Mouse (Mus musculus) cerebellum, adult 11 months (tissue): Measurements from ENCODE around the gene Surf2.

Experiments used
- DNase-seq: peaks from one replicate; pipeline ENCODE4 v3.0.0; 2022

Gene Surf2

DNA sequence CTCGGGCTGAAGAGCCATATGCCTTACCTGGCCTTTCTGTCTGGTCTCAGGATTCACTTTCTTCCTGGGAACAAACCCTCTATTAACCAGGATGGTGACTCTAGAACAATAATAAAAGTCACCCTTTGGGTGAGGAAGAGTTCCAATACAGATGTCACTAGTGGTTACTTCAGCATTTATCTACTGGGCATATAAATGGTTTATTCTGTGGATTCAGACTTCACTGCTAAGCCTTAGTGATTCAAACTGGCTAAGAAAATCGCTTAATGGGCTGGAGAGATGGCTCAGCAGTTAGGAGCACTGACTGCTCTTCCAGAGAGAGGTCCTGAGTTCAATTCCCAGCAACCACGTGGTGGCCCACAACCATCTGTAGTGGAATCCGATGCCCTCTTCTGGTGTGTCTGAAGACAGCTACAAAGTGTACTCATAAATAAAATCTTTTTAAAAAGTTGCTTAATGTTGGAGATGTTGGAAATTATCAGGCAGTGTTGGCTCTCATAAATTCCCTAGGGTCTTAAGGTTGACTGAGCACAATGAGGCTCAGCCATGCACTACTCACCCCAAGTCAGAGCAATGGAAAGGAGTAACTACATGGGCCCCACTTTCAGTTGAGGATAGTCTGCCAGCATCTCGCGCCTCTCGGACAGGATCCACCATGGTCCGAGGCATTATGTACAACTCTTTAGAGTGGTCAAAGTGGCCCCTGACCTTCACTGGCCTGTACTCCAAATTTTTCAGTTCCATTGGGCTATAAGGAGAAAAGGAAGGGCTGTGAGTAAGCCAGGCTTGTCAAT is 1.8 kb upstream of the Surf2 start:
- no peak for DNase-seq

DNA sequence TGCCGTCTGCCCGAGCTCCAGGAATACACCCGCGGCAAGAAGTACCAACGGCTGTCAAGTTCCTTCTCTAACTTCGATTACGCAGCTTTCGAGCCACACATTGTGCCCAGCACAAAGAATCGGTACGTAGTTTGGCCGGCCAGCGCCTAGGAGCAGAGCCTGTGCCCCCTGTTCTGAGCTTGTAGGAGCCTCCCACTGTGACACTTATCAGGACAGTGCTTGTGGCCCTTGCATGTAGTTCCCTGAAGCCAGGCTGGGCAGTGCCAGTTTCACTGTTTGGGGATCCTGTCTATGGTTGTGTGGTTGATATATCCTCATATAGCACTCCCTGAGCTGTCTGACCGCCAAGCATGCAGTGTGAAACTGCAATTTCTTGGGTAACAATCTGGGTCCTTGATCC is 571 bp downstream of the Surf2 start:
- DNase-seq, result no peak

DNA sequence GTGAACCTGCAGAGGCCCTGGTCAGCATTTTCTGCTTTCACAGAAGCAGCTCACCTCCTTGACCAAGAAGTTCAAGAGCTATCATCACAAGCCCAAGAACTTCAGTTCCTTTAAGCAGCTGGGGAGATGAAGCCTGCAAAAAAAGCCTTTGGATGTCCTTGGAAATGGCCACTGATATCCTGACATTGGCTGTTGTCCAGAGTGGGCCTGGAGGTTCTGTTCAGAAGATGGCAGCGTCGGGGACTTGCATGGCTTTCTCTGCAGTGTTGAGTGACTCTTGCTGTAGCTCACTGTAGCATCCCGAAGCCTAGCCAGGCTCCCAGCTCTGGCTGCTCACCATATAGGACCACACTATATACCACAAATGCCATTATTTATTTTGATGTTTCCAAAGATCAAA is 3.5 kb downstream of the Surf2 start:
- DNase-seq, result no peak

DNA sequence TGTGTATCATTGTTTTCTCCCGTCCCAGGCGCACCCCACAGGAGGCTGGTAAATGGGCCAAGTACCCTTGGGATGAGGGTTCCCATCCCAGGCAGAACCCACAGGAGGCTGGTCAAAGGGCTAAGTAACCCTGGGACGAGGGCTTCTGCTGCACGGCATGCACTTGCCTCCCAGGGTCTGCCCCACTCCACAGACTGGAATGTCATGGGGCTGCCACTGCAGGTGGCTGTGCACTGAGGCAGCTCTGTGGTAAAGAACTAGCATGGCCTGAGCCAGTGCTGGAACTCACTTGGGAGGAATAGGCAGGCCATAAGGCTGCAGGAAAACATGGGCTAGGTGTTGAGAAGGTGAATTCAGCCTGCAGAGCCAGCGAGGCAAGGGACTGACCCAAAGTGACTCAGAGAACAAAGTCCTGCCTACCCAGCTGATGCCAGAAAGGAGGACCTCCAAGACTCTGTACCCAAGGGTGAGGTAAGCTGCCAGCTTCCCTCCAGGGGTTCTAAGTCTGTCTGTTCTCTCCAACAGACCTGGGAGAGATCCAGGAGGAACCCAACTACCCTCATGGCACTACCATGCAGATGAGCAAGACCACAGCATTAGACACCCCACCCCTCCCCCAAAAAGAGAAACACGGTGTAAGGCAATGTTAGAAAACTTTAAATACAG is 4.2 kb downstream of the Surf2 start:
- DNase-seq, result no peak

DNA sequence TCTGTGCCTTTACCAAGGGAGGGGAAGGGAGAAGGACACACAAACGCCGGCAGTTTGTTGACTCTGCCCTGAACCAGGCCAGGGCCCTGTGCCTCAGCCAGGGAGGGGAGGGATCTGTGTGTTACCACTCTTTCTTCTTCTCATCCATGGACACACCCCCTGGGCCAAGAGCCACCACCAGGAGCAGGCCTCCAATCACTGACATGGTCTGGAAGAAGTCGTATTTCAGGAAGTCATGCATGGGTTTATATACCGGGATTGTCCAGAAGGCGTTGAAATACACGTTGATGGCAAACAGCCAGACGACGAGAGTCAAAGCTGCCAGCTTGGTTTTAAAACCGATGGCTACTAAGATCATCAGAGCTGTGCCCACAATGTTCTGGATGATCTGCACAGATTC is 5.6 kb downstream of the Surf2 start:
- DNase-seq, result no peak

DNA sequence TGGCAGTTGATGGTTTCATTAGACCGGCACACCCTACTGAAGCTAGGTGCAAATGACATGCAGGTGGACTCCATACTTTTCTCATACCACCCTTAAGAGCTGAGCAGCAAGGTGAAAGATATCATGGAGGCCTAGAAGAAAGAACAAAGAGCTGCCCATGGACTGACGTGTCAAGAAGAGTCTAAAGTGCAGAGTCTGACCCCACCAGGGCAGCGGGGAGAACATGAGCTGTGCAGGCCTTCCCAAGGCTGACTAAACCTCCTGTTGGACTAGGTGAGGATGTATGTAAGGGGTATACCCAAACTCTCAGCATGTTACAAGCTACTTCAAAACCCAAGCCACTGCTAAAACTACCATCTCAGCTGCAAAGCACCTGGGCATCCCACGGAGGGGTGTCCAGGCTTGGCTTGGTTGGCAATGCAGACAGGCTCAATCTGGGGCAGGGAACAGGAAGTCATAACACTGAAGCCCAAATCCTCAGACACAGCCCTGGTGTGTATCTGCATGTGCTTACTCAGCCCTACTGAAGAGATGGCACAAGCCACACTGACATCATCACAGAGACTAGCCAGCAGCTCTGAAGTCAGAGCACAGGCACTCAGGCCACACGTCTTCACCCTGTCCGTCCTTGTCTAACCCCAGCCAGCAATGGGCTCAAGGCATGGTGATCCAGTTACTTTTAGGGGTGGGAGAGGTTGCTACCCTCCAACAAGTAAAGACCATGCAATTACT is 11.7 kb downstream of the Surf2 start:
- DNase-seq, result no peak

DNA sequence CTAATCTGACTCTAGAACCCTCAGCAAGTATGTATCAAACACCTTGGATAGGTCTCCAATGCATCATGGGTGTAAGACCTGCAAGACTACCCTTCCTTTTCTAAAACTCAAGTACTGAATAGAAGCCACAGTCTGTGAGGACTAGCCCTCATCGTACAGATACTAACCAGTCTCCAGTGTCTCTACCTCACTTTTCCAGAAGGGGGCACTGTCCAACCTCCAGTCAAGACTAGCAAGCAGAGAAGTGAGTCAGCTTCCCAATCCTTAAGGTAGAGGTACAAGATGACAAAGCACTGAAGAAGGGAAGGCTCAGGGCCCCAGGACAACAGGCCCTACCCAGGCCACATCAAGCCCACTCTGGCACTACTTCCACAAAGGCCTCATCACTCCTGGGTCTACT is 14.2 kb downstream of the Surf2 start:
- DNase-seq, result peak; percentile 64

DNA sequence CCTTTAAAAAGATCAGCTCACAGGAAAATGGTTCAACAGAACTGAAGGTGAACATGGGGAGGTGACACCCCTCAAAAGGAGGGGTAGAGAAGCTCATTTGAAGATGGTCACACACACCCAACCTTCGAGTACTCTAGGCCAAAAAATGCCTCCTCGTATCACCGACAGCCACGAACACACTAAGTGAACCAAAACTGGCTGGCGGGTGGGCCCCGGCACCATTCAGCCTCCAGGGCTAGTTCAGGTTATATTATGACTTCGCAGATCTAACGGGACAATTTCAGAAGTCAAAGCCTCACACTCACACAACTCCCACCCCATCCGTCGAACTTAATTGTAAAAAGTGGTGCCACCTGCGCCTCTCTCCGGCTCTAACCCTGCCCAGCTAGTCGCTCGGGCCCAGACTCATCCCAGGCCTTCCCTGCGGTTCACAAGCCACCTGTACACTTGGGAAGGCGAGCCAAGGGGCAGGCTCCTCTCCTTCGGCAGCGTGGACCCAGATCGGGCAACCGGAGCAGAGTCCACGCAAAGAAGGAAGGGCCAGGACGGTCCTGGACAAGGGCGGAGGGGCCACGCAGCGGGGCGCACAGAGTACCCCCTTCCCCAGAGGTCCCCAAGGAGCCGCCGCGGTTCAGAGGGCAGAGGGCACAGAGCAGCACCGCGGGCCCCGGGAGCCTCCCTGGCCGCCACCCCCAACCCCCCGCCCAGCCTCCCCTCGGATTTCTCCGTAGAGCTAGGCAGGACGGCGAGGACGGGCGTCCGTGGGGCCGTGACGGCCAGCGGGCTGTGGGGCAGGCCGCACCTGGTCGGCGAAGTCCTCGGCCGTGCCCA is 16.5 kb downstream of the Surf2 start:
- peak; percentile 42 for DNase-seq

DNA sequence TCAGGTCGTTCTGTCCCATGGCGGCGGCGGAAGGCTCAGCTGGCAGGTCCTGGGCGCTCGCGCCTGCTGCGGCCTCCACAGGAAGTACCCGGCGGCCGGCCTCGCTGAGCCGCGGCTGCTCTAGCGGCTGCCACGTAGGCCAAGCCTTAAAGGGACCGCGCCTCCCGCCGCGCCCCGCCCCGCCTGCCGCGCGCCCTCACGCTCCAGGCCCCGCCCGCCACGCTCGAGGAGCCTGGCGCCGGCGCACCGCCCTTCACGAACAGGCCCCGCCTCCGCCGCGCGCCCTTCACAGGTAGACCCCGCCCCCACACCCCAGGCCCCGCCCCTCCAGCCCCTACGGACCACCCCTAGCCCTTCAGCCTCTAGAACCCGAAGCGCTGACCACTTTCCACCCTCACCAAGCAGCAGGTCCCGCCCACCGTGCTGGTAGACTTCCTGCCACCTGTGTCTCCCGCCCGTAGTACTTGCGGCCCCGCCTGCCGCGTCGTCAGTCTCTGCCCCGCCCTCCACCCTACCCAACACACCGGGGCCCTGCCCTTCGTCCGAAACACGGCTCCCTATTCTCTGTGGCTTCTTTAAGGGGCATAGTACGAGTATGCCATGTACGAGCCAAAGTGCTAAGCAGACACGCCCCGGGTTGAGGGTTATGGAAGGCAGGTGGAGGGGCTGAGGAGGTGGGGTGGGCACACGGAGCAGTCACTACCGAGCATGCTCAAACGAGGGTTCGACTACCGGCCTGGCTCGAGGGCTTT is 17.3 kb downstream of the Surf2 start, which contains the start of the genes Surf4 and Stkld1:
Gene Surf4 (minus strand): TSS at position 625 of the 752 bp plus-strand sequence.
Gene Stkld1 (plus strand): TSS at position 744 of the 752 bp plus-strand sequence.
- DNase-seq, result peak; percentile 91

DNA sequence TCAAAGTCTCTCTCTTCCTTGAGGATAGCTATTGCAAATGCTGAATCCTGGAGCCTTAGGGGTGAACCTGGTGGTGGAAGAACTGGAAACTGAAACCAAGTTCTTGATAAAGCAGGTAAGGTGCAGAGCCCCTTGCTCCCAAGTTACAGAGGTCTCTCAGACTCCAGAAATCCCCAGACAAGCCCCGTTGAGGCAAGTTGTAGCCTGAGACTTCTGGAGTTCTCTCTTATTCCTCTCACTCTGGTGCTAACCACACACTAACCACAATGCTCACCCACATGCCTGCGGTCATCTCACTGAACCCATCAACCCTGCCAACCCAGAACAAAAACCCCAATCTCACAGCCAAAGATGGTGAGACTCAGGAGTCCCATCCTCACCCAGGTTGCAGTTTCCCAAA is 19.1 kb downstream of the Surf2 start:
- no peak for DNase-seq

DNA sequence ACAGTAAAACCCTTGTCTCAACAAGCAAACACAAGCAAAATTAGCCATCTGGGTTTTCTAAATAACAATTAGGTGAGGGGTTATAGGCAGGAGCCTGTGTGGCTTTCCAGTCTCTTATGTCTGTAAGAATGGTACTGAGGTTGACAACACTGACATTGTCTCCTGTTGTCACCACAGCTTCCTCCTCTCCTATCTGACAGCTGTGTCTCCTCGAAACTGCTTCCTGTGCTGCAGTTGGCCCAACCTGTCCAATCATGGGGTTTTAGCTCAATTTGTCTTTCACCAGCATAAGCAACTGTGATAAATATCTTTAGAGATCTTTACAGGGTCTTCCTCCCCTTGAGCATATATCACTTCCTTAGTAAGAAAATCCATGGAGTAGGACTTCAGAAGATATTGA is 20.3 kb downstream of the Surf2 start:
- no peak for DNase-seq

DNA sequence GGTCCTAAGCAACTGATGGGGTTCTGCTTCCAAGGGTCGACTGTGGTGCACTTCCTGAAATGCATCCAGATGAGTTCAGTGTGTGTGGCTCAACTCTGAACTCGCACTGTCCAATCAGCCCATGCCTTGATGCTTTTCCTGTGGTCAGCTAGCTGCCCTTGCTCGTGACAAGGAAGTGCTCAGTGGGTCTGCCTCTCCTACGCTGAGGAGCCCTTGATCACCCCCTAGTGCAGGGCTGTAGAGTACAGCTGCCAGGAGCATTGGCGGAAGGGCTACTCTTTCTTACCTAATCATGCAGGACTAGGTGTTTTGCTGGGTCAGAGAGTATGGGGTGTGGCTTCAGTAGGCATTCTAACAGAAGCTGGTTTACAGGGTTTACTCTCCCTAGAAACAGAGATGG is 25.4 kb downstream of the Surf2 start:
- no peak for DNase-seq

DNA sequence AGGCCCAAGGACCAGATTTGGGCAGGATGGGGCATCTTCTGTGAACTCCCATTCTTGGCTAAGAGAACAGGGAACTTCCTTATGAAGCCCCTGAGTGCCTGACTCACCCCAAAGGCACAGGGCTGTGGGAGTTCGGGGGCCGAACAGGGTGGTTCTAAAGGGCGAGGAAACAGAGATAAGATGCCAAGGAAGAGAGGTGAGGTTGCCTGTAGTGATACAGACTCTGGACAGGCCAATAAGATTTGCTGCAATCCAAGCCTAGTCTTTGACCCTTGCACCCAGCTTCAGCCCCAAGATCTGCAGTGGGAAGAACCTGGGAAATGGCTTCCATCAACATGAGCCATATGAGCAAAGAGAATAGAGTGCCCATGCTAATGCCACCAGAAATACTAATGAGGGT is 27.1 kb downstream of the Surf2 start:
- DNase-seq, result no peak

DNA sequence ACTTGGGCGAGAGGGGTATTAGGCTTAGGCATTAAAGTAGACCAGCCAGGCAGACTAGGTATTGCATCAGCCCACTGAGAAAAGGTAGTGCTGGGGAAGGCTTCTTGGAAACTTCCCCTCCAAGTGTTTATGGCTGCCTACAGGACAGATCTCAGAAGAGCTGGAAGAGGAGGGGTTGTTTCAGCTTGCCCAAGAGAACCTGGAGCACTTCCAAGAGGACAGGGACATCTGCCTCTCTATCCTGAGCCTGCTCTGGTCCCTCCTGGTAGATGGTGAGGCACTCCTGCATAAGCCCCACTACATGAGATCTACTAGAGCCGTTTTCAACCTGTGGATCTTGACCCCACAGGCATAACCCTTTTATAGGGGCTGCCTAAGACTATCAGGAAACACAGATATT is 34.2 kb downstream of the Surf2 start:
- DNase-seq, result no peak

DNA sequence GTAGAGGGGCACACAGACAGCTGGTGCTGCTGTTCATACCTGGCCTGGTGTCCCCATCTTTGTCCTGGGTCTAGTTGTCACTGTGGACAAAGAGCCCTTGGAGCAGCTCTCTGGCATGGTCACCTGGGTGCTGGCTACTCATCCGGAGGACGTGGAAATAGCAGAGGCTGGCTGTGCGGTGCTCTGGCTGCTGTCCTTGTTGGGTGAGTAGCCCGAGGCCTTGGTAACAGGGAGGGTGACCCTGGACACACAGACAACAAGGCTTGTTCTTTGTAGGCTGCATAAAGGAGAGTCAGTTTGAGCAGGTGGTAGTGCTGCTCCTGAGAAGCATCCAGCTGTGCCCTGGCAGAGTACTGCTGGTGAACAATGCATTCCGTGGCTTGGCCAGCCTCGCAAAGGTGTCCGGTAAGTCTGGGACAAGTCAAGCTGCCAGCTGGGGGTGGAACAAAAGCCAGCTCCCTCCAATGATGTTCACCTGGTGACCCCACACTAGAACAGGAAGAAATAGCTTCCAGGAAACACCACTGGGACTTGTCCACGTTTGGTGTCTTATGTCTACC is 35.3 kb downstream of the Surf2 start:
- peak; percentile 37 for DNase-seq

DNA sequence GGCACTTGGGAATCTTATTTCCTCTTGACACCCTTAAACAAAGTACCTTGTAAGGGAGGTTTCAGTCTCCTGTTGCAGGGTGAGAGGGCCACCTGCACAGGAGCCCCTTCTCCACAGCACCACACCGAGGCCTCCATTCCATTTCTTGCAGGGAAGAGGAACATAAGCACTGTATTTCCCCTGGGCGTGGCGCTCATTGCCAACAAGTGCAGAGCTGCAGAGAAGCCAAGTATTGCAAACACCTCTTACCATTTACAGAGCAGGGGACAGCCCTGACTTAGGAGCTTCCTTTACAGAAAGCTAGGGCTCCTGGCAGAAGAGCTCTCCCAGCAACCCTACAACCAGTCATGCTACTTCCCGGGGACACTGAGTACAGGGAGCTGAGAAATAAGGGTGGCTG is 36.0 kb downstream of the Surf2 start:
- DNase-seq, result no peak

DNA sequence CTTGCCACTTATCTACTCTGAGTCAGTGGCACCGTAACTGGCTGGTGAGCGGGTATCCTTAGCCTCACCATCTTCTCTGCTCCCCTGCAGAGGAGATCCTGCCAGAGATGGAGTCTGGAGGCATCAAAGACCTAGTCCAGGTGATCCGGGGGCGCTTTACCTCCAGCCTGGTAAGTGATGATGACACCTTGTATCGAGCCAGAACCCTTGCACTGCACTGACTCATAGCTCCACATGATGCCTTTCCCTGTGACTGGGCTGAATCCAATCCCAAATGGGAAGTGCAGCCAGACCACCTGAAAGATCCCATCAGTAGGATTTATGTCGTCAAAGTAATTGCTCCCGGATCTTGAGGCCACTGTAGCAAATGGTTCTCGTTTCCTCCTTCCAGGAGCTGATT is 36.7 kb downstream of the Surf2 start:
- no peak for DNase-seq

DNA sequence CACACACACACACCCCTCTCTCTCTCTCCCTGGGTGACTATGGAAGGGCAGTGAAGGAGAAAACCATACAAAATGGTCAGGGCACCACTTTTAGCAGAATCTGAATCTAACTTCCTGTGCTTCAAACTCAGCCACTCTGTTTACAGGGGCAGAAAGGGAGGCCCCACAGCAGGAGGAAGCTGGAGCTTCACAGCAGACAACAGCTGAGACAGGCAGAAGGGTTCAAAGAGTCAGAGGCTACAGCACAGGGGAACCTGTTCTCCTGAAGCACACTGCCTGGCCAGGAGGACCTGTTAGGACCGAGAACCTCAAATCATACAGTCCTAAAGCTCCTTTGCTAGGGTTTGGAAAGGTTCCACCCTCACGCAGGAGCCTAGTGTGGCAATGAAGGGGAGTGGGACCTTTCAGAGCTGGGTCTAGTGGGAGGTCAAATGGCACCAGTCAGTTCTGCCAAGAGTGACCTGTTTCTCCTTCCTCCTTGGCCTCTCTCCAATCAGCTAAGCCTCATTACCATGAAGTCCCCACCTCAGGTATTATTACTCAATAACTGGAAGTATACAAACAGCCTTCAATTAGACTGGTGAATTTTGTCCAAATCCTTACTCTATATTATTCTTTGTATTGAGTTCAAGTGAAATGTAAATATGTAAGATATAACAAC is 38.7 kb downstream of the Surf2 start:
- DNase-seq, result no peak

DNA sequence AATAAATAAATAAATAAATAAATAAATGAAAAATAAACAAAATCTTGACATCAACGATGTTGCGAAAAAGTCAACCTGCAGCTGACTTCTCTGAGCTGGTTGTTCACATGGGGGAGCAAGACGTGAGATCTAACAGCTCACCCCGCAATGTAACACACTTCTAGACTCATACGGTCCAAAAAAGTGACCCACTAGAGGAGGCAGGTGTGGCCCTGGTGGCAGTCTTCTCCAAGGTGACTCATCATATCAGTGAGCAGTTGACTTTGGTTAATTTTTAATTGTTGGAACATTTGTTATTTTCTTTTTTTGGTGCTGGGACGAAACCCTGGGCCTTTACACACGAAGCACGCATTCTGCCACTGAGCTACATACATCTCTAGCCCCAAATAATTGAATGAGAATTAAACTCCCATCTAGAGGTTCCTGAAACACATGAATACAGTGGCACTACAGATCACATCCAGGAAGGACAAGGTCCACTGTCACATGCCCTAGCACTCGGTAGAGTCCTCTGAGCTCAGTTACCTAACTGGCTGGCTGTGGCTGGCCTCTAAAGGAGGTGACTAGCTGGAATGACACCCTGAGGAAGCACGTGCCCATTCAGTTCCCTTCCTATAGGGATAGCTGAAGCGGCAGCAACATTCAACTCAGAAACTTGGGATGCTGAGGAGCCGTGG is 40.8 kb downstream of the Surf2 start:
- no peak for DNase-seq

DNA sequence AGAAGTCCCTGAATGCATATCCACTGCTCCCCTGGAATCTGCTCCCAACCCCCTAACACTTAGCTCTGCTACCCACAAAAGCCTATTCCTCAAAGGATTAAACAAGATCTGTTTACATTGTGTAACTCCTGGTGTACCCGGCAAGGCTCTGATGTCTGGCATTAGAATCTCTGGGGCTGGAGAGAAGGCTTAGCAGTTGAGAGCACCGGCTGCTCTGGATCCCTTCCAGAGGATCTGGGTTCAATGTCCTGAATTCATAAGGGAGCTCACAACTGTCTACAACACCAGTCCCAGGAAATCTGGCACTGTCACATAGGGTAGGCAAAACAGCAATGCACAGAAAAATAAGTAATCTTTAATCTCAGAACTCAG is 41.3 kb downstream of the Surf2 start:
- DNase-seq, result no peak

DNA sequence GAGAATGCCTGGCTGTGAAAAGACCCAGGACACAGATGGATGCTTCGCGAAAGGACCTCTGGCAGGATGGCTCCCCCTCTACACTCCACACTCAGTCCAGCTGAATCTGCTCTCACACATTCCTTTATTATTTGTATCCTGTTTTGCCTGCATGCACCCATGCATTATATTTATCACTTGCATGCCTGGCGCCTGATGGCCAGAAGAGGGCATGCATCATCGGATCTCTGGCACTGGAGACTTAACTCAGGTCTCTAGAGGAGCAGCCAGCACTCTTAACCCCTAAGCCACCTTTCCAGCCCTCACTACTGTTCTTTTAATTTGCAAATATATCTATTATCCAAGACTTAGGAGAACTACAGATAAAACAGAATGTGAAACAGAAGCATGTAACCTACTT is 44.6 kb downstream of the Surf2 start:
- no peak for DNase-seq
